Mouse (Mus musculus) lung, adult 2 months (tissue): ENCODE data around the gene Sptbn2.
"Not testable (repeated sequence)": the region's sequence is repeated elsewhere in the genome, so short reads cannot be mapped to it uniquely, and the experiment has no call there.

Source experiments
- CTCF ChIP-seq: fragments of 200-500 bp; IDR thresholded peaks from 2 replicates; pipeline ENCODE4 v1.5.1; 2011; ENCODE audit warnings: mild to moderate bottlenecking, low read length, control low read depth; ENCODE audit not compliant: insufficient read depth
- POLR2A ChIP-seq: fragments of 200-500 bp; IDR thresholded peaks from 2 replicates; pipeline ENCODE4 v1.6.1; 2011; ENCODE audit warnings: low read depth, mild to moderate bottlenecking, control low read depth, low read length, borderline replicate concordance; ENCODE audit errors: extremely low read depth

DNA sequence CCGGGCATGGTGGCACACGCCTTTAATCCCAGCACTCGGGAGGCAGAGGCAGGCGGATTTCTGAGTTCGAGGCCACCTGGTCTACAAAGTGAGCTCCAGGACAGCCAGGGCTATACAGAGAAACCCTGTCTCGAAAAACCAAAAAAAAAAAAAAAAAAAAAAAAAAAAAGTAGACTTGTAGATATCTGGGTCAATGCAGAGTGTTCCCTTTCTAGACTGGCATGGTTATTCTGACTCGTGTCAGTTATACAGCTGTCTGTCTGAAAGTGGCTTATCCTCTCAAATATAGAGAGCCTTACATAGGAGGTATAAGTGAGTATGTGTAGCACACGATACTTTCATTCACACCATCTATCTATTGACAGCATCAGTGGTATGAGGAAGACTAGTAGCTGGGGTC lies 49.6 kb downstream of the Sptbn2 start:
- TF ChIP-seq POLR2A, CTCF: not testable (repeated sequence)
